Mouse (Mus musculus) limb, embryonic 14.5 days (tissue): Measurements from ENCODE around the gene Fkbp2. TPM values are rescaled to one million over a fixed set of nuclear protein-coding genes. Genes with fewer than 3 reads are reported as not detected.

Experiments
- ATAC-seq: fragments of 200-750 bp; cut with Nextera tagmentation; 2 replicates; pipeline ENCODE4 v1.8.0; 2017; ENCODE audit warnings: low read depth, moderate number of reproducible peaks, moderate TSS enrichment; ENCODE audit not compliant: low FRiP score
- DNase-seq: peaks from one replicate; pipeline ENCODE4 v3.0.0-alpha.2; 2015; ENCODE audit warnings: low spot score
- H3K27ac ChIP-seq: fragments of 300-500 bp; sonication (generic); replicated peaks from 2 replicates; pipeline ENCODE4 v1.5.1; 2014; ENCODE audit warnings: low read depth, mild to moderate bottlenecking, low read length, moderate library complexity, mixed read lengths
- H3K27me3 ChIP-seq: fragments of 300-500 bp; sonication (generic); 2 replicates; pipeline ENCODE4 v1.6.1; 2014; ENCODE audit warnings: low read length, mixed read lengths; ENCODE audit not compliant: control insufficient read depth, insufficient read depth
- H3K36me3 ChIP-seq: fragments of 300-500 bp; sonication (generic); 2 replicates; pipeline ENCODE4 v1.6.1; 2014; ENCODE audit warnings: mild to moderate bottlenecking, low read length, moderate library complexity, mixed read lengths; ENCODE audit not compliant: control insufficient read depth, insufficient read depth
- H3K4me1 ChIP-seq: fragments of 300-500 bp; sonication (generic); 2 replicates; pipeline ENCODE4 v1.6.1; 2014; ENCODE audit warnings: antibody characterized with exemption, low read length, mixed read lengths; ENCODE audit not compliant: control insufficient read depth, insufficient read depth
- H3K4me2 ChIP-seq: fragments of 300-500 bp; sonication (generic); replicated peaks from 2 replicates; pipeline ENCODE4 v1.6.1; 2014; ENCODE audit warnings: low read depth, mild to moderate bottlenecking, low read length, moderate library complexity; ENCODE audit not compliant: severe bottlenecking
- H3K4me3 ChIP-seq: fragments of 300-500 bp; sonication (generic); replicated peaks from 2 replicates; pipeline ENCODE4 v1.5.1; 2014; ENCODE audit warnings: low read length
- H3K9ac ChIP-seq: fragments of 300-500 bp; sonication (generic); 2 replicates; pipeline ENCODE4 v1.6.1; 2014; ENCODE audit warnings: mild to moderate bottlenecking, low read depth, low read length, moderate library complexity; ENCODE audit not compliant: severe bottlenecking
- H3K9me3 ChIP-seq: fragments of 300-500 bp; sonication (generic); 2 replicates; pipeline ENCODE4 v1.6.1; 2016; ENCODE audit warnings: low read length; ENCODE audit not compliant: control insufficient read depth
- POLR2A ChIP-seq: fragments of 200-500 bp; IDR thresholded peaks from 2 replicates; pipeline ENCODE4 v1.8.0; 2012; ENCODE audit warnings: inconsistent platforms, mild to moderate bottlenecking, moderate library complexity, borderline replicate concordance; ENCODE audit not compliant: insufficient read depth, insufficient read length; ENCODE audit errors: extremely low read depth
- WGBS: fragments of 180-500 bp; shearing (Covaris S2); extraction: QIAGEN DNeasy Blood & Tissue Kit; methylation state at CpG from one replicate; pipeline ENCODE4 v1.1.7; 2014; 5-methylcytosine and 5-hydroxymethylcytosine counted together
- polyA plus RNA-seq, 2 experiments: library from polyadenylated mRNA; depleted of rRNA in 1 of 2; stranded (reverse) in 1 of 2; unstranded in 1 of 2; fragments of >200 nt; fragmentation: Nextera tagmentation in 1 of 2; extraction: Ambion mirVana in 1 of 2; gene quantifications; 2 replicates each; pipeline versions ENCODE4 v1.2.1 to v1.2.3; 2012 to 2014

The Fkbp2 gene
- polyA plus RNA-seq, 2 experiments, result 73.3 to 80.5 TPM

- DNase-seq (no peak), ATAC-seq (no peak)
- Histone ChIP-seq H3K27ac (no peak overlapping the region), H3K4me1 (no peaks in the 10 kb centered on the region), H3K9me3 (no peaks in the 10 kb centered on the region), H3K4me3 (no peak overlapping the region), H3K4me2 (no peak overlapping the region), H3K27me3 (no peaks in the 10 kb centered on the region), H3K36me3 (peaks cover 55% of the 10 kb centered on the region), H3K9ac (no peak overlapping the region)
- no peak for TF ChIP-seq POLR2A
- 81% methylated on average over 12 of the region's 12 CpGs for WGBS
Measured at GRCm38 (mm10) chr19:7017541-7018457, 37.5 kb upstream of the Fkbp2 start.

GRCm38 (mm10) chr19:7014481-7015135 is 34.3 kb upstream of the Fkbp2 start:
- H3K36me3 ChIP-seq, result peaks cover 23% of the 10 kb centered on the region
- H3K4me1 ChIP-seq, result no peaks in the 10 kb centered on the region
- H3K4me3 ChIP-seq, result no peak overlapping the region
- DNase-seq (no peak), ATAC-seq (no peak)
- H3K27ac ChIP-seq, result no peak overlapping the region
- 90% methylated on average over 20 of the region's 20 CpGs for WGBS
- H3K4me2 ChIP-seq, result no peak overlapping the region
- no peaks in the 10 kb centered on the region for H3K9me3 ChIP-seq
- H3K9ac ChIP-seq, result no peak overlapping the region
- TF ChIP-seq POLR2A, result no peak
- no peaks in the 10 kb centered on the region for H3K27me3 ChIP-seq

- Histone ChIP-seq H3K27ac (no peak overlapping the region), H3K4me1 (no peaks in the 10 kb centered on the region), H3K36me3 (peaks cover 17% of the 10 kb centered on the region), H3K4me2 (no peak overlapping the region), H3K27me3 (no peaks in the 10 kb centered on the region), H3K4me3 (no peak overlapping the region), H3K9me3 (no peaks in the 10 kb centered on the region), H3K9ac (no peak overlapping the region)
- TF ChIP-seq POLR2A, result no peak
- ATAC-seq (no peak), DNase-seq (no peak)
- 85% methylated on average over 9 of the region's 9 CpGs for WGBS
Measured at GRCm38 (mm10) chr19:7013984-7014383, 33.7 kb upstream of the Fkbp2 start.

GRCm38 (mm10) chr19:7012426-7012825 is 32.1 kb upstream of the Fkbp2 start:
- WGBS, result 92% methylated on average over 4 of the region's 4 CpGs
- Histone ChIP-seq H3K27me3 (no peaks in the 10 kb centered on the region), H3K4me1 (no peaks in the 10 kb centered on the region), H3K27ac (no peak overlapping the region), H3K36me3 (peaks cover 7% of the 10 kb centered on the region; the same call in 1 of the 2 replicates), H3K9me3 (no peaks in the 10 kb centered on the region), H3K9ac (no peak overlapping the region), H3K4me3 (no peak overlapping the region), H3K4me2 (no peak overlapping the region)
- no peak for ATAC-seq
- TF ChIP-seq POLR2A, result no peak
- DNase-seq, result no peak

- DNase-seq (no peak), ATAC-seq (no peak)
- 75% methylated on average over 9 of the region's 9 CpGs for WGBS
- no peaks in the 10 kb centered on the region for H3K4me1 ChIP-seq
- no peak overlapping the region for H3K9ac ChIP-seq
- H3K27me3 ChIP-seq, result no peaks in the 10 kb centered on the region
- H3K4me2 ChIP-seq, result no peak overlapping the region
- H3K27ac ChIP-seq, result no peak overlapping the region
- no peak for TF ChIP-seq POLR2A
- H3K9me3 ChIP-seq, result no peaks in the 10 kb centered on the region
- no peaks in the 10 kb centered on the region for H3K36me3 ChIP-seq
- no peak overlapping the region for H3K4me3 ChIP-seq
Measured at GRCm38 (mm10) chr19:7006892-7007593, 26.7 kb upstream of the Fkbp2 start.
